Mouse (Mus musculus): ENCODE data around the gene Olfr601.
"Not testable (repeated sequence)": the region's sequence is repeated elsewhere in the genome, so short reads cannot be mapped to it uniquely, and the experiment has no call there.

The Olfr601 gene

GRCm38 (mm10) chr7:103362555-103362954 lies at the start of gene Olfr601:
Olfr601 (minus strand) TSS chr7:103362655.
- no peak for DNase-seq (ENCODE audit: low read depth, low spot score)

- not testable (repeated sequence) for DNase-seq (ENCODE audit: low read depth, low spot score)
These were observed 44.1 kb upstream of the Olfr601 start for GRCm38 (mm10) chr7:103406521-103407055.

GRCm38 (mm10) chr7:103398981-103399380 lies 36.5 kb upstream of the Olfr601 start:
- no peak for DNase-seq (ENCODE audit: low read depth, low spot score)

GRCm38 (mm10) chr7:103397758-103398157 lies 35.3 kb upstream of the Olfr601 start:
- DNase-seq (ENCODE audit: low read depth, low spot score) = no peak

GRCm38 (mm10) chr7:103386077-103386476 lies 23.6 kb upstream of the Olfr601 start, which contains the start of gene Olfr603:
Olfr603 (minus strand) TSS chr7:103386177.
- no peak for DNase-seq (ENCODE audit: low read depth, low spot score)

GRCm38 (mm10) chr7:103349569-103349968 lies 12.9 kb downstream of the Olfr601 start, which contains the start of gene Olfr600:
Olfr600 (minus strand) TSS chr7:103349669.
- no peak for DNase-seq (ENCODE audit: low read depth, low spot score)

GRCm38 (mm10) chr7:103335617-103336016 lies 26.8 kb downstream of the Olfr601 start, which contains the start of gene Olfr599:
Olfr599 (plus strand) TSS chr7:103335917.
- no peak for DNase-seq (ENCODE audit: low read depth, low spot score)

GRCm38 (mm10) chr7:103323268-103323667 lies 39.2 kb downstream of the Olfr601 start, which contains the start of gene Olfr598:
Olfr598 (plus strand) TSS chr7:103323568.
- no peak for DNase-seq (ENCODE audit: low read depth, low spot score)

- DNase-seq (ENCODE audit: low read depth, low spot score) = not testable (repeated sequence)
These were observed 46.4 kb downstream of the Olfr601 start, which contains the start of gene Olfr597 for GRCm38 (mm10) chr7:103316015-103316414. Olfr597 (plus strand) TSS chr7:103316315.
